Mouse (Mus musculus) ovary, postnatal 14 days (tissue): ENCODE measurements at regions not wholly inside any gene's neighbourhood (a gene's known extent, or its start where the extent isn't known, plus 50 kb on each side); places are given as distances from the start of the nearest gene placed in this dataset.
"Not testable (repeated sequence)": the region's sequence is repeated elsewhere in the genome, so short reads cannot be mapped to it uniquely, and the experiment has no call there.

Experiments
- DNase-seq: peaks from one replicate; pipeline ENCODE4 v3.0.0; 2022; ENCODE audit warnings: low spot score

DNA sequence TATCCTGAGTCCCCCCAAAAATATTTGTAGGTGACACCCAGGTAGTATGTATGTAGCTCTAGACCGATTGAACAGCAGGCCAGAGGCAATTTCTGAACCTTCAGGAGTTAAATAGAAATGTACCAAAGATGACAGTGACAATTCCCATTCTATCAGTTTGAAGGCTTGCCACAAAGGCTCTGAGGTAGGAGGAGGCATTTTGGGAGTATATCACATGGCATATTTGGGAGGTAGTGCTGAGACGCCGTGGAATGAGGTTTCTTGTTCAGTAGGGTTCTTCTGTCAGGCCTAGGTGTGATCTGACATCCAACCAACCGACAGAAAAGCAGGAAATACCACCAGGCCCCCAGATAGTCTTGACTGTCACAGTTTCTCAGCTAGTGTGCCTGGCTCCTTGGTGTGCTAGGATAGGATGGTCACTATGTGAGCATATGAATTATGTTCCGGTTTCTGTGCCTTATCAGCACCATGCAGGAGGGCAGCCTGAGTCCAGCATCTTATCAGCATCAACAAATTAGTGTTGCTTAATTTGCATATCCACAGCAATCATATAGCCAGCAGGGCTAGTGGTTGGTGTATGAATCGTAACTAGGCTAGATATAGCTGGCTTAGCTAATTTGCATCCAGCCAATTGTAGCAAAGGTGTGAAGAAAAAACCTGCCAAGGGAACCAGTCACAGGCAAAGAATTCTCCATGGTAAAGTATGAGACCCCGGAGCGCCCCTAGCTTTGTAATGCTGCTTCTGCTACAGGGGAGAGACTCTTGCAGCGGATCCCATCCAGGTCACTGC is 136.3 kb upstream of the Bcor start:
- DNase-seq: no peak

DNA sequence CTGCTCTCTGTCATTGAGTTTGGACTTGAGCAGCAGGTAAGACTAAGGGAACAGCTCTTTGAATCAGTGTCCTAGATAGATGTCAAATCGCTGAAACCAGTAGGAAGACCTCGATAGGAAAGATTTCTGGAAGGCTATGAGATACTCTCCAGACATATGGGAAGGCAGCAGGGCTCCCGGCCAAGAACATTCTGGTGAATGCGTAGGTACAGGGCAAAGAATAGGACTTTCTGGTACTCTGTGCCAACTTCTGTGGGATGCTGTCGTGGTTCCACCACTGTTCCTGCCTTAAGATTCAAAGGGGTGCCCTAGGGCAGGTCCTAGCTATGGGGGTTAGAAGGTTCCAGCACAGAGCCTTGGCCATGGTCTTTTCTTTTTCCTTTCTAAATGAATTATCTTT is 138.5 kb upstream of the Bcor start:
- DNase-seq: no peak

DNA sequence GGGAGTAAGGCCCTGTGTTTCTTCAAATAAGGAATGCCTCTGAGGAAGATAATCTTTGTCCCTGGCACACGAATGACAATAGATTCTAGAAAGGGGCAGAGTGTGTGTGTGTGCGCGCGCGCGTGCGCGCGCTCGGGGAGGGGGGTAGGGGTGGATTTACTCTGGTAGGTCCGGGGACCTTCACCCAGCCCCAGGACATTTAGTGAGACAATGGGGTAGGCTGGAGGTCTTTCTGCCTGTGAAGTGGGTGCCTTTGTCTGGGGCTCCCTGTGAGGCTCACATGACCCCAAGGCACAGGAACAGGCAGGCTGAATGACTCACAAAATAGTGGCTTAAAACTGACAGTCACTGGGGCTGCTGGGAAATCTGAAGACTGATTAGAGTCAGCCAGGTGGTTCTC is 139.1 kb upstream of the Bcor start:
- DNase-seq: no peak

DNA sequence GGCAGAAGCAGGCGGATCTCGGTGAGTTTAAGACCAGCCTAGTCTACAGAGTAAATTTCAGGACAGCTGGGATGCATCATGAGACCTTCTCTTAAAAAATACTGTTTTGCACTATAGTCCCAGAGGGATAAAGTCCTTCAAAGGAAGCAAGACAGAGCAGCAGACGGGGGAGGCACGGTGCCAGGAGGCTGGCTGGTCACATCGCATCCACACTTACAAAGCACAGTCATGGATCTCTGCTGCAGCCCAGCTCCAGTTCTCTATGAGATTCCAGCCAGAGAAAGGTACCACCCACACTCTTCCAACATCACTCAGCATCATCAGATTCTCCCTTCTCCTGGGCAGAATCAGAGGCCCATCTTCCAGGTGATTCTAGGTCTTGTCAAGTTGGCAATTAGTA is 144.5 kb upstream of the Bcor start:
- DNase-seq: no peak

DNA sequence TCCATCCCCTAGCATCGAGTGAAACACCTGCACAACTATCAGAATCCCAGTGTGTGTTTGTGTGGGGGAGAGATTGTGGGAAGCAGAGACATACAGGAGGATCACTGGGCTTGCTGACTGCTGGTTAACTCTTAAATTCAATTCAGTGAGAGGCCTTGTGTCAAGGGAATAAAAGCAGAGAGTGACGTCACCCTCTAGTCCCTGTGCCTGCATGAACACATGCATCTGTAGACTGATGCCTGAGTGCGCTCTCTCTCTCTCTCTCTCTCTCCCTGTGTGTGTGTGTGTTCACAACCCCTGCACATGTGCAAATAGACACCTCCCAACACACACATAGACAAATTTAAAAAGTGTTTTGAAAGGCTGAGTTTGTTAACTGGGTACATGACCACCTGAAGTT is 146.8 kb upstream of the Bcor start:
- no peak for DNase-seq

DNA sequence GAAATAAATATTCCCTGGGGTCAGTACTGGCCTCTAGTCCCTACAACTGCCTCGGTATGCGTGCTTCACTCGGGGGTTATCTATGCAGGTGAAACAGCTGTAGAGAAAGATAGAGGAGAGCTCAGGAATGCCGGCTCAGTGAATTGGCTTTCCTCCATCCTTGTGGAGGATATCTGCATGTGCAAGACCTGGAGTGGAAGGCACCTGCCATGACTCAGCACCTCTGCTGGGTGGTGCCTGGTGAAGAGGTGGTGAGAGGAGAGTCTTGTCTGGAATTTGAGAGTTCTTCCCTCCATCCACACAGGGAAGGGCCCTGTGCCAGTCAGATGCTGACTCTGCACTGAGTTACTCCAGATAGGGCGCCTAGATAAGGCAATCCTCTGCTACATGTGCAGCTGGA is 152.4 kb upstream of the Bcor start:
- no peak for DNase-seq

DNA sequence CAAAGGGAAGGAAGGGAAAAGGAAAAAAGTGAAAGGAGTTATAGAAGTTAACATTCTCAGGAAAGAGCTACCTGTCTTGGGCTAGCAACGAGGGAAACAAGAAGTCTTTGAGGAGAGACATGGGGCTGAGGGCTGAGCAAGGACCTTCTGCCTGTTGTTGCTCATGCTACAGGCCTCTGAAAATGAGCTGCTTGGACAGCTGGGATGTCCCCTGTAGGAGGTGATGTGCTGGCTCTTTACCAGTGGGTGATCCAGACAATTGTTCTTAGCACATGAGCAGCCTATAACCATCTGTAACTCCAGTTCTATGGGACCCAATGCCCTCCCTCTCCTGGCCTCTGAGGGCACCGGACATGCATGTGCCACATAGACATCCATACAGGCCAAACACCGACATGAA is 155.5 kb upstream of the Bcor start:
- DNase-seq: no peak

DNA sequence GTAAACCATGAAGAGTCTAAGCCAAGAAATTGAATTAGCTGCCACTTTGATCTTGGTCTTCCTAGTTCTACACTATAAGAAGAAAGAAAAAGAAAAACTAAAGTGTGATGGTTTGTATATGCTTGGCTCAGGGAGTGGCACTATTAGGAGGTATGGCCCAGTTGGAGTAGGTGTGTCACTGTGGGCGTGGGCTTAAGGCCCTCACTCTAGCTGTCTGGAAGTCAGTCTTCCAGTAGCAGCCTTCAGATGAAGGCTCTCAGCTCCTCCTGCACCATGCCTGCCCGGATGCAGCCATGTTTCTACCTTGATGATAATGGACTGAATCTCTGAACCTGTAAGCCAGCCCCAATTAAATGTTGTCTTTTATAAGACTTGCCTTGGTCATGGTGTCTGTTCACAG is 157.3 kb upstream of the Bcor start:
- not testable (repeated sequence) for DNase-seq

DNA sequence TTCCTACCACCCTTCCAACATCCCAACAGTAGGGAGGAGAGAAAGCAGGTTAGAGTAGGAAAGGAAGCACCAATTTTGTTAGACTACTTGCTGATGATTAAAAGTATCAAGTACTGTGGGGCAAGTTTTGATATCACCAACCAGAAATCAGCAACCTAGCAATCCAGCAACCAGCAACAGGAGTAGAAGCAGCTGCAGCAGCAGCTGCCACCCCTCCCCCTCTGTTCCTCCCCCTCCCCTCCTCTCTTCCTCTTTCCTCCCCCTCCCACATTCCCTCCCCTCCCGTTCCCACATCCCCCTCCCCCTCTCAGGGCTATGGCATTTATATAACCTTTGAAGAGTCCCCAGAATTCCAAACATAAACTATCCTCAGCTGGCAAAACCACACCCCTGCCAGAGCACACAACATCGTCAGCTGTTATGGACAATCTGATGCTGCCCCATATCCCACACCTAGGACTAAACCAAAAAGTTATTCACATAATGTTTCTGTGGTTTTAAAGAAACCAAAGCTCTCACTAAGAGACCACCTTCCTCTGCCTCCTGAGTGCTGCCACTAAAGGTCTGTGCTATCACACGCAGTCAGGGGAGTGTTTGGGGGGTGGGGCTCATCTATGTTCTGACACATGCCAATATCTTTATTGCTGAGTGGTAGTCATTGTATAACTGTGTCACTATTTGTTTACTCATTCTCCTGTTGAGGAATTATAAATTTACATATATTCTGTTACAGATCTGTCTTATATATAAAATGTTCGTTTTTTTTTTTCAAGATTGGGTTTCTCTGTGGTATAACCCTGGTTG is 158.9 kb upstream of the Bcor start:
- DNase-seq: no peak

DNA sequence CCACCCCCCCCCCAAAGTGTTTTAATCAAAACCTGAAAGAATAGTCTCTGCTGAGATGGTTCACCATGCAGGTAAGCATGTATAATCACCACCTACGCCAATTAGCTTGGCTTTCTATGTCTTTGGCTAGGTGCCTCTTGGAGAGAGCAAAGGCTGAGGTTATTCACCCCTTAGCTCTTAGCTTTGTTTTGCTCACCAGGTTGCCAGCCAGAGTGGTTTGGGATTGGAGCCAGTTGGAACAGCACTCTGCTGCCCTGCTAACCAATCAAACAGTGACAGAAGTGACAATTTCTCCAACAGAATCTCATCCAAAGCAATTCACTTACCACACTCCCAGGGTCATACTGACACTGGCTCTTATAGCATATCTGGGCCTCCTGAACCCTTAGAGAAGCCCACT is 162.3 kb upstream of the Bcor start:
- no peak for DNase-seq

DNA sequence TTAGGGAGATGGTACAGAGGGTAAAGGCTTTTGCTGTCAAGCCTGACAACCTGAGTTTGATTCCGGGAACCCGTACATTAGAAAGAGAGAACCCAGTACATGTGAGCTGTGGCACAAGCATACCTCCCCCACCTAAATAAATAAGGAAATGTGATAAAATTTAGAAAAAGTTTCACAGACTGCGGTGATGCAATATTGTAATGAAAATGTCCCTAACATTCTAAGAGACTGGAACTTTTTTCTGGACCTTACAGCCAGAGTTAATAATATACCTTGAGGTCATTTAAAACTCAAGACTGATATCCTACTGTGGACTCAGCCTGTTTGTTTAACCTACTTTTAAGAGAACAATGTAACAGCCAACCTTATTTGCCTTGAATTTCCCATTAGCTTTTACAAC is 163.1 kb upstream of the Bcor start:
- DNase-seq: no peak

DNA sequence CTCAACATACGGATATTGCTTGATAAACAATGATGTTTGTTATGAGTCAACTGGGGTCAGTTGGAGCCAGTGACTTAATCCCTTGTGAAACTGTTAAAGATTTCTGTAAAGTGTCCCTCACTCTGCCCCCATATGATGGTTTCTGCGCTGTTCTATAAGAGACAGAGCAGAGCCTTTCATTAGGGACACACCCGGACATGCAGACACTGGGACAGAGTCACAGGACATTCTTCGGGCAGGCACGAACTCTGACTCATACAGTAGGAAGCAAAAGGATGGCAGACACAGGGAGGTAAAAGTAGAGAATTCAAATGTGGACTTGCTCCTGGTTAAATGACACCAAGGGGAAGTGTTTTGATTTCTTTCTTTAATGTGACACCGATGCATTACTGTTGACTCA is 163.7 kb upstream of the Bcor start:
- no peak for DNase-seq

DNA sequence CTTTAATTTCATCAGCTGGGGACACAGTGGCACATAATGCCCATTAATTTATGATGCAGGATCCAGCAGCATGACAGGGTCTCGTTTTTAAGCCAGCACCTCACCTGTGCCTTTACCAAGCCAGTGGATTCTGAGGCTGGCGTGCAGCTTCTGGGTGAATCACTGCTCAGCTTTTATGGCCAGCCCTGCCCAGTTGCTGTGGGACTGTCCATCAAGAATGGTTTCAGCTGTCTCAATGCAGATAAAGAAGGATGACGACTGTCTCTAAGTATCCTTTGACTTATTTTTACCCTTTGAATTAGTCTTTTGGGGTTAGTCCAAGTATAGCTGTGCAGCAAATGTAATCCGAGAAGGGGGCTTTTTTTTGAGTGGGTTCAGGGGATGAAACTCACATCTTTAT is 167.3 kb upstream of the Bcor start:
- no peak for DNase-seq

DNA sequence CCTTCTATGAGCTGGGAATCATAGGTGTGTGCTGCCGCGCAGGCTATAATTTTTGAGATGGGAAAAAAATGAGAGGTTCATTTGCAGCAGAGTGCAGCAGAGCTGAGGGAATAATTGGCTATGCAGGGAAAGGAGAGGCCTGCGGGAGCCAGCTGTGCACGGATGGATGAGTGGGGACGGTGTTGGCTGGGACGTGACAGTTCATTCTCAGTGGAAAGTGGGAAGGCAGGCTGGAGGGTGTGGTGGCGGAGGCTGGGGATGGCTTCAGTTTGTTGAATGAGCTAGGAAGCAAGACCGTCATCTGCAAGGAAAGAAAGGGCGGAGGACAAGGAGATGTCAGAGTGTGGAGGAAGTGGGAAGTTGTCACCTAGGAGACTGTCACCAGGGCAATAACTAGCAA is 180.4 kb upstream of the Bcor start:
- no peak for DNase-seq

DNA sequence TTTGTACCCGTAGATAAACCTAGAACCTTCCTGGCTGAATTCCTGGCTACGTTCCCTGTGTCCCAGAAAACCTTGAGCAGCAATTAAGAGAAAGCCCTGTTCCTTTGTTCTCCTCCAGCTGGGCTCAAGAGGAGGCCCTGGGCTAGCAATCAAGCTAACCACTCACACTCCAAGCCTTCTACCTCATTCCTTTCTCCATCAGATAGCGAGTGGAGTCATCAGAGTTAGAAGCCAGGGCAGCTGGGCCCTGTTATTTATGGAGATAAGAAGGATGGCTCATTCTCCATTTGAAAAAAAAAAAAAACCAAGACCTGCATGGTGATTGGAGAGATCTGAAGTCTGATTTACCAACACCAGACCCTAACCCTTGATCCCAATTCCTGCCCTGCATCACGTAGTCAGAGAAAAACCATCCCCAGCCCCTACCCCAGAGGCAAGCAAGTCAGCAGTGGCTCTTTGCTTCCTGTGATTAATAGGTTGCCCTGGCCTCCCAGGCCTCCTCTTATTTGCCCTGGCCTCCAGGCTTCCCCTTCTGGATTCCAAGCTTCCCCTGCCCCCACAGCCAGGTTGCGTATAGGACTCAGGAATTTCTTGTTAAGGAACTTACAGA is 181.3 kb upstream of the Bcor start:
- DNase-seq: no peak

DNA sequence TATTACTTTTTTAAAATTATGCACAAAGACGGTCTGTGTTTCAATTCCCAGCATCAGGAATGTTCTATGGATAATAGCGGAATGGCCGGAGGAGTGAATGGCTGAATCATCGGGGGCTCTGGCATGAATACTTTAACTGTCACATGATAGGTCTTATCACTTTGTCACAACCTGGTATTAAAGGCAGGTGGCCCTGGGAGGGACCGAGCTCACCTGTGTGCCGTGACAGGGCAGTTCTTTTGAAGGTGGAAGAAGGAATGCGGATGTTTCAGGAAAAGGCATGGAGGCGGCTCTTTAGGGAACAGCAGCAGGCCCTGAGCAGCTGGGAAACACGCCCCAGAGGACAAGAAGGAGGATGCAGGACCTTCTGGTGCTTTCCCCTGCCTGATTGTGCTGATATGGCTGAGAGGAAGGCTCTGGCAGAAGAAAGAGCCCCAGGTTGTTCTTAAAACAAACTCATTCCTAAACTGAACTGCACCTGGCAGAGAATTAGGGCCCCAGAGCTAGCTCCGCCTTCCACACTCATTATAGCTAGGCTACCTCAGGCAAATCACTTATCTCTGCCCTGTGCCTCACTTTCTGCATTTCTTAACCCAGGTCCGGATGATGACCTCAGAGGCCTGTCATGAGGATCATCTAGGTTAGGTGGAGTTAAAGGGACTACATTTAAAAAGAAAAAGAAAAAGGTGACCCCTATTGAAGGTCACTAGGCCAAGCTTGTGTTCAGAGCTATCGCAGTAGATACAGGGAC is 184.8 kb upstream of the Bcor start:
- DNase-seq: no peak

DNA sequence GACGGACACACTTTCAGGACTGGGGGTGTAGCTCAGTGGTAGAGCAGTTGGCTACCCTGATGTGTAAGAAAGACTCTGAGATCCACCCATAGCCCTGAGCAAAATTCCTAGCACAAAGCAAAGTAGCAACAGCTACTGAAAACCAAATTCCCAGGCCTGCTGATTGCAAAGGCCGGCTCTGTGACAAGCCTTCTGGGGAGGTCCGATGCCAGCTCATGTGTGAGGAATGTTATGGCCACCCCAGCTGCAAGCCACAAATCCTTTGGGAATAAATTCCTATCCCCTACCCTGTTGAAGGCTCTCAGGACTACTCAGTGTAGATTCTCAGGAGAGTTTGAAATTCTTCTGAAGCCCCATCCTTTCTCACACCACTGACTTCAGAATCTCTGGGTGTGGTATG is 186.7 kb upstream of the Bcor start:
- DNase-seq: no peak

DNA sequence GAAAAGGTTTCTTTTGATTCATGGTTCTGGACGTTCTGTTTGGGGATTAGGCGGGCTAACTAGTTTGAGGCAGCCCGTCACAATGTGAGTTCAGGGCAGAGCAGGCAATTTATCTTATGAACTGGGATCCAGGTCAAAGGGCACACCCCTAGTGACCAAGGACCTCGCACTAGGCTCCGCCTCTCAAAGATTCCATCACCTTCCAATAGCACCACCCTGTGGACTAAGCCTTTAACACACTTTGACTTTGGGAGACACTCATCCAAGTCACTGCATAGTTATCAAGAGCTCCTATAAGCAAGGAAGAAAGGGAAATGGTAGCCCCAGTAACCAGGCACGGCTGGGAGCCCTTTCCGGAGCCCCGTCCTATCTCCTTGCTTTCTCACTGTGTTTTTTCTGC is 188.0 kb upstream of the Bcor start:
- DNase-seq: no peak

DNA sequence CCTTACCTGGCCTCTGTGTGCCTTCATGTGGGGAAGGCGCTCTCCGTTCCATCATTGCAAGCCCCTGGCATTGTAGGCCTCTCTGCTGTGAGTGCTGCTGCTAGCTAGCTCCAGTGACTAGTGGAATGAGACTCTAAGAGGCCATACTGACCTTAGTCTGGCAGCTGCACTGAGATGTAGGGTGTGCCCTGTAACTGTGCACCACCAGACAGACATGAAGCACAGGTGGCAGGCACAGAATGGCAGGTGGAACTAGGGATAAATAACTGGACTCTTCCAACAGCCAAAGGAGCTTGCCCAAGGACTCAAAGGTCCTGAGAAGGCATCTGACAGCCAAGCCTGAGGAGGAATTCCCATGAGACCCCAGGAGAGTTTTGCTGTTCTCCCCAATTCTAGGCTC is 194.7 kb upstream of the Bcor start:
- no peak for DNase-seq

DNA sequence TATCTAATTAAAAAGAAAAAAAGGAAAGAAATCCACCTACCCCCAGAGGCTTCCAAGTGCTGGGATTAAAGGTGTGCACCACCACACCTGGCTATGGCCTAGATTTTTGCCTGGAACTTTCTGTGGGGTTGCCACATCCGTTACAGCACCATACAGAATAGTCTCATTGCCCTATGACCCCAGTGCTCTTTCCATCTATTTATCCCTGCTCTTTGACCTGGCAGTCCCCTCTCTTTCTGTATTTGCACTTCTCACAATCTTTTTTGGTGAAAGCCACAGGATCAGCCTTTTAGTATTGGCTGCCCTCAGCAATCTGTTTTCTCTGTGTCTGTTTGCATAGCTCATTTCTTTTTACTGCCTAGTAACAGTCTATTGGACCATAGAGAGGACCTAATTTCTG is 197.9 kb upstream of the Bcor start:
- DNase-seq: no peak

DNA sequence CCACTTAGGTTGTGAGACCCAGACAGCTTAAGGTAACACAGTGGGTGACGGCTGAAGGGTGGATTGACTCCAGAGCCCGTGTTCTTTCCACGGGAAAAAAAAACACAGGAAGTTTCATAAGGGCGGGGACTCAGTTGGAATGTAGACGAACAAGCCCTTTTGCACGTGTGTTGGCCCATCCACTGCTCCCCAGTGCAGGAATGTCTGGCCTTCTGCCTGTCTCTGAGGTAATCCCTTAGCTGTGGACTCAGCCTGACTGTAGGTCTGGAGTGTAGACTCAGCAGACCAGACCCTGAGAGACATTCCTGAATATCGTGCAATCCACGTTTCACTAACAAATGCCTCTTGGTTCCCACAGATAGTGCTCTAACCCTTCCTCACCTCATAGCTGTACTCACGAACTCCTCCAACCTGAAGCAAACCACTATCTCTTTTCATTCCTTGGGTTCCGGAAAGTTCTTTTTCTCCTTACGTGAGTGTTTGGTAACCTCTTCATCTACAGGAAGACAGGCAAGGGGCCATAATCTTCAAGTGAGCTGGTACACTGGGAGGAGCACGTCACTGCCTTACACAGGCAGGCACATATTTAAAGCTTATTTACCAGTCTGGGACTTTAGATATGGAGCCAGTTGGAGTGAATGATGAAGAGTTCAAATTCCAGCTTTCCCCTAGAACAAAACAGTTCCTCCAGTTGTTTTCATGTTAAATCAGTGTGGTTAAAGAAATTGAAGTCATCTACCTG is 205.6 kb upstream of the Bcor start:
- no peak for DNase-seq

DNA sequence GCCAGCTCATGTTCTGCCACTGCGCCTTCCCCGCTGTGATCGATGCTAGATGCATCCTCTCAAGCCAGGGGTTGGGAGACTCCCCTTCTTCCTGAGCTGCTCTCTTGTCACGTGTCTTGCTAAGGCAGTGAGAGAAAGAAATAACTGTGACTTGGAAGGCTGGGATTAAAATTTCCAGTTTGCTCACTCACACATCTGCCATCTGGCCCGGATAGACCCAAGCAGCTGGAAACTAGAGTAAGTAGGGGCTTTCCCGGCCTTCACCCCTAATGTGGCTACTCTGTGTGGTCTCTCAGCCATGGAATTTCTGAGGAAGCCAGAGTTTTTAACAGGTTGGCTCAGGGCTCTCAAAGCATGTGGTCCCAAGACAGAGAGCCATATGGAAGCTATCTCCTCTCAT is 206.6 kb upstream of the Bcor start:
- no peak for DNase-seq
